Mouse (Mus musculus) c-Kit-positive CD71-positive TER-119-negative erythroid progenitor cells, embryonic 14.5 days (primary cell): ENCODE data around the gene Mgll.

Source experiments
- DNase-seq: peaks from one replicate; pipeline ENCODE4 v3.0.0-alpha.2; 2013; ENCODE audit warnings: low read depth

Gene Mgll

DNA sequence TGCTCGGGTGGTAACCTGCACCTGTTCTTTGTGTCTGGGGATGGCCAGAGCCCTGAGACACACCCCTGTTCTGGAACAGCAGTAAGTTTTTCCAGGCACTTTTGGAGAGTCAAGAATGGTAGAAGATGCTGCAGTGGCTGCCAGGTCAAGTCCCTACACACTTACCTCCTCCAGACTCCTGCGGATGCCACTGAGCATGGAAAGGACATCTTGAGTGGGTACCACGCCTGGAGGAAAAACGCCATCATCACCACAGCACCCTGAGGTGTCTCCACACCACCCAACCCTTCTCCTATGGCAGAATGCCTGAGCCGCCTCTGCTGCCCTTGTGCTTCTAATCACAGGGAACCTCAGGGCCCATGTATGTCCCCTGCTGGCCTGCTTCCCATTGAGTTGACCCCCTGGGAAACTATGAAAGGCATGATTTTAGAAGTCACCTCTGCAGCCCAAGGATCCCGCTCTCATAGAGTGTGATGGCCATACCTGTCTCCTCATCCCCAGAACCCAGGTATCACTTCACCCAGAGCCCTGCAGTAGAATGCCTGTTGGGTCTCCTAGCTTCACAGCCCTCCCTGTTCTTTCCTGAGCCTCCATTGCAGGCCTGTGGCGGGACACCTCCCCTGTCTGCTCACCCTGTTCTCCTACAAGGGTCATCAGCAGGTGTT lies 120.8 kb downstream of the Mgll start:
- DNase-seq = no peak

DNA sequence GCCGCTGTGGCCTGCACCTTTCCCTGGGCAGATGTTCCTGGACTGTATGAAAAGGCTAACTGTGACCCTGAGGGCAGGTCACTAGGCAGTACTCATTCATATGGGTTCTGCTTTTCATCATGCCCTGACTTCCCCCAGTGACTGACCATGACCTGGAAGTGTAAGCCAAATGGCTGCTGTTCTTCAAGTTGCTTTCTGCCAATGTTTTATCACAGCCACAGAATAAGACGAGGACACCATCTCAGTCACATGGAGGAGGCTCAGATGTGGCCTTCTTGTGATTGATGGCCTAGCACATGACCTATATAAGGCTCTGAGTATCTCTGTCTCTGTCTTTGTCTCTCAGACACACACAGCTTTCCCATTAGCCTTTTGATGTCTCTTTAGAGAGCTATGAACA lies 123.4 kb downstream of the Mgll start:
- DNase-seq = no peak

DNA sequence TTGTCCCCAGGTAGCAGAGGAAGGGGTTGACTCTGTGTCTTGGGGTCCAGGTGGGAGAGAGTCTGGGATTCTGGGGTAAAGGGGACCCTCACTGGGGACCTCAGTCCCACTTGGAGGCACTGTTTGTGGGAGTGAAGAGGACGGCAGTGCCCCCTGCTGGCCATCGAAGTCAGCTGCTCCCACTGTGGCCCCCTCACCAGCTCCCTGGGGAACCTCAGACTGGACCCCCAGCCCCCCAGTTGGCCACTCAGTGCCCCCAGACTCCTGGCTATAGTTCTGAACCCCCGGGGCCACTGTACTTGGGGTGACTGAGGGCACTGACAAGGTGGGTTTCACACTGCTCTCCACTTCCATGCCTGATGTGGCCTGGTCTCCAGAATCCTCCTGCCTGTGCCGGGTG lies 125.1 kb downstream of the Mgll start:
- DNase-seq = no peak

DNA sequence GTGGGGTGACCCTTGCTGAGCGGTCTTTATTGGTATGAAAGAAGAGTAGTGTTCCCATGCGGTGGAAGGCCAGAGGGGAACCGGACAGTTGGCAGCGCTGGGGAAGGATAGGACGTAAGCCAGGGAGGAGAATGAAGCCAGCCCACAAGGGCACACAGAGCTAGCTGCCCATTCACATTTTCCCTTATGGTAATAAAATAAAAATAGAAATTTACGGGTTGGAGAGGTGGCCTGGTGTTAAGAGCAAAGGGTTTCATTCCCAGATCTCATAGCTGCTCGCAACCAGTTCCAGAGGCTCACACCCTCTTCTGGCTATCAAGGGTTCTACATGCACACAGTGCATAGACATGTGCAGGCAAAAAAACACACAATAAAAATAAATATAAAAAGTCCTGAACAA lies 125.8 kb downstream of the Mgll start:
- DNase-seq = no peak

GRCm38 (mm10) chr6:88854509-88854908 lies 130.3 kb downstream of the Mgll start:
- no peak for DNase-seq

DNA sequence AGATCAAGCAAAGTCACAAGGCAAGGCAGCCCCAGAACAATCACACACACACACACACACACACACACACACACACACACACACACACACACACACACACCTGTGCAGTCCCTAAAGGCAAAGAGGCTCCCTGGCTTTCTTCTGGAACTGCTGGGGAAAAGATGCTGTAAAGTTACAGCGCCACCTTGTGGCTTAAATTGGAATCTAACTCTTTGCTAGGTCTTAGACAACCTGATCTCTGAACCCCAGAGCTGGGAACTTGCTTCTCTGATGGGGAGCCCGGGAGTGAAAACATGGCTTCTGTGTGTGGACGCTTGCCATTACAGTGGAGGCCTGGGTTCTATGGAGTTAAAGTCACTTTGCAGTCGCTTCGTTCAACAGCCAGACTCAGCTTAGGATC lies 131.4 kb downstream of the Mgll start:
- DNase-seq = peak; percentile 79

DNA sequence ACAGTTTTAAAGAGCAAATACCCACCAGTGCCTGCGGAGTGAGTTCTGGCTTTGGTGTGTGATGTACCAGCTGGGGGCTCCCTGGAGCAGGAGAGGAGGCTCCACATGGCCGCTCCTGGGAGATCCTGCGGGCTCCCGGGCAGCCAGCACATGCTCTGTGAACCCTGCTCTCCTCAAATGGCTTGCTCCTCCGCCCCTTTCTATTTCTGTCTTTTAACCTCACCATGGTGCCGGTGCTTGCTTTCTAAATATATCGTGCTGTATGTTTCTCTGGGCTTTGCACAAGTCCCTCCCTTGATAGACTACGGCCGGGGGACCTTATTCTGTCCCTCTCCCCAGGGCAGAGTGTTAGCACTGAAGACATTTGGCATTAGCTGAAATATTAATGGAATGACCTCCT lies 133.0 kb downstream of the Mgll start:
- no peak for DNase-seq

GRCm38 (mm10) chr6:88857830-88858229 lies 133.6 kb downstream of the Mgll start:
- DNase-seq = no peak

DNA sequence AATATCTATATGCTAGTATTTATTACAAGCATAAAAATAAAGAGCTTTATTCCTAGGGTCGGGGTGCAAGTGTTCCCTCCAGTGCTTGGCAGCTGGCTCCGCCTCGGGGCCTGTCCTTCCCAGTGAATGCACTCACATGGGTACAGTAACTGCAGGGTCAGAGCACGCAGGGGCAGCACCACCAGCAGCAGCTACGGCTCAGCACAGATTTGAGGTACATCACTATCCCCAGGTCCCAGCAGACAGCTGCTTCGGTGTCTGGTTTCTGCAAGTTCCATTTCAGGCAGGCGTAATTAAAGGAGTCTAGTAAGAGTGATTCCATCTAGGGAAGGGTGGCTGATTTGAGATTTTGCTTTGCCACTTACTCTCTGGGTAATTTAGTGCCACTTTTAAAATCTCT lies 134.1 kb downstream of the Mgll start:
- no peak for DNase-seq

DNA sequence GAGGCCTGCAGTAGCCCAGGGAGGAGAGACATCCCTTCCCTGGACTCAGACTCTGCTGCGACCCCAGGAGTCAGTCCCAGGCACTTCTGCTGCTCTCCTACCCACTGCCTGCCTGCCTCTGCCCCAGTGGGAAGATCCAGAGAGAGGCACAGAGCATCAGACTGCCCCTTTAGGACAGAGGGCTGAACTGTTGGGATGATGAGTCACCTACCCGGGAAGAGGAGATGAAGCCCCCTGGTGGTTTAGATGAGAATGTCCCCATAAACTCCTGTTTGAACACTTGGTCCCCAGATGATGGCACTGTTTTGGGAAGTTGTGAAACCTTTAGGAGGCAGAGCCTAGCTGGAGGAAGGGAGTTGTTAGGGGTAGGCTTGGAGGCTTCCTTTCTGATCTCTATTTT lies 136.7 kb downstream of the Mgll start:
- peak; percentile 51 for DNase-seq

GRCm38 (mm10) chr6:88865704-88866103 lies 141.5 kb downstream of the Mgll start:
- DNase-seq = no peak

- no peak for DNase-seq
Observed at GRCm38 (mm10) chr6:88869459-88869858, 145.2 kb downstream of the Mgll start.

DNA sequence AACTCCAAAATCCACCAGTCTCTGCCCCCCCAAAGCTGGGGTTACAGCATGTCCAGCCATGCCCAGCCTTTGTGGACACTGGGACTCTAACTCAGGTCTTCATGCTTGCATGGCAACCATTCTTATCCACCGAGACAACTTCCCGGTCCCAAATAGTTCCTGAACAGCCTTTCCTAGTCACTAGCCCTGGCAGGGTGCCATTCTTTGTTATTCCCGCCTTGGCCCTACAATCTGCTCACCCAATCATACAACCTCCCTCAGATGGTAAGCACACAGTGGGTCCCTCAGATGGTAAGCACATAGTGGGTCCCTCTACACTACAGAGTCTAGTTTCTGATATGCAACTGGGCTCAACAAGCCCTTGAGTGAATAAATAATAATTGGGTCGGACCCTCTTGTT lies 146.4 kb downstream of the Mgll start:
- DNase-seq = no peak

DNA sequence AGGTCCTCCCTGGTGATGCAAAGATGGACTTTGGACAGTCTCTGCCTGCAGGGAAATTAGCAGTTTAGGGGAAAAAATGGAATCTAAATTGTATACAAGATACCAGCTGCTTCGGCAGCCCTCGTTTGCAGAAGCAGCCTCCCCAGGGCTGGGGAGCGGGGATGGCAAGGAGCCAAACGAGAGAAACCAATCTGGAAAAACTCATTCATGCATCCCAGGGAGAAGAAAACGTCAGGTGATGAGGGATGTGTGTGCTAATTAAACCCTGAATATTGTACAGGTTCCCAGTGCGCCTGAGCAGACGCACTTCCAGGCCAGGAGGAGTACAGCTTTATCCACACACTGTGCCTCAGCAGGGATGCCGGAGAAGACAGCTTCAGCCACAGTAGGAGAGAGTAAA lies 147.3 kb downstream of the Mgll start:
- DNase-seq = no peak

DNA sequence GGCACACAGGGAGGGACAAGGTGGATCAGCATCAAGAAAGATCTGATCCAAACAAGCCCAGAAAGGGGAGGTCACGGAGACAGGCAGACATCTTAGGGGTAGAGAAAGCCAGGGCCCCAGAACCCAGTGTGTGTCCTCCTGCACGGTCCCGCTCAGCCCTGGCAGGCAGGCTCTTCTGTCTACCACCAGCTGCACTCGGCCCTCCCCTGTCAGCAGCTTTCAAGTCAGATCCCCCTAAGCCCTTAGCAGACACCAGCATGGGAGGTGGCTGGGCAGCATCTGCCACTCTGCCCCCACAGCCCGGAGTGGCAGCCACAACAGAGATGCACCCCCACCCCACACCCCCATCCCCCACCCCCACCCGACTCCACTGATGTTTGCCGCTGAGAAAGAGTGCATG lies 148.6 kb downstream of the Mgll start:
- no peak for DNase-seq

DNA sequence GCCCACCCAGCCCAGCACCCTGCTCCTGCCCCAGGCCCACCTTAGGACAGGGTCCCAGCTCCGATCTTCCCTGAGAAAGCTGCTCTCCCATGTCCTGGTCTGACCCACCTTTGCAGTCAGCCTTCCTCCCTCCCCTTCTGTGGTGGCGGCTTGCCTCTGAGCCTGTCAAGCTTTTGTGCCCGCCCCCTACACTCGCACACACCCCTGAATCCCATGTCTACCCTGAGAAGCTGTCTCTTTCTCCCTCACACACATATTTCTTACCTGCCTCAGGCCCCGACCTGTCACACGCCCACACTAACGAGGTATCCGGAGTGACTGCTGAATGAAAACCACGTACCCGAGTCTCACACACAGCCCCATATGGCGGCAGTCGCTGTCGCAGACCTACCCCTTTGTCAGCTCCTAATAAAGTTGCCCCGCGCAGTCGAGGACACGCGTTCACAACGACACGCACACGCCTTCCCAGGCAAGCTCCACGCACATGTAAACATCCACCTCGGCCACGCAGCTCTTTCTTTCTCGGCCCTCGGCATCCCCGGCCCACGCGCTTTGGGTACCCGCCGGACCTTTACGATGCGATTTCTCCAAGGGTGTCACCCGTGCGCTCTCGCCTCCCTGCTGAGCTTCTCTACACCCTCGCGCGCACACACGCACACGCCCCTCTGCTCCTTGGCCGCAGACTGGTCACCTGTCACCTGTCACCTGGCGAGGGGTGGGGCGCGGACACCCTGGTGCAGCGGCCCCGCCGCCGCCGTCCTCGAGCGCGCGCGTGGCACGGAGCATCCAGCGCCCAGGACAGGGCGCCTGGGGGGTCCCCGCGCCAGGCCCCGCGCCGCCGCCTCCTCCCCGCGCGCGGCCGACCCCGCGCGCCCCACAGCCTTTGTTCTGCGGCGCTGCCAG lies 150.0 kb downstream of the Mgll start:
- no peak for DNase-seq

DNA sequence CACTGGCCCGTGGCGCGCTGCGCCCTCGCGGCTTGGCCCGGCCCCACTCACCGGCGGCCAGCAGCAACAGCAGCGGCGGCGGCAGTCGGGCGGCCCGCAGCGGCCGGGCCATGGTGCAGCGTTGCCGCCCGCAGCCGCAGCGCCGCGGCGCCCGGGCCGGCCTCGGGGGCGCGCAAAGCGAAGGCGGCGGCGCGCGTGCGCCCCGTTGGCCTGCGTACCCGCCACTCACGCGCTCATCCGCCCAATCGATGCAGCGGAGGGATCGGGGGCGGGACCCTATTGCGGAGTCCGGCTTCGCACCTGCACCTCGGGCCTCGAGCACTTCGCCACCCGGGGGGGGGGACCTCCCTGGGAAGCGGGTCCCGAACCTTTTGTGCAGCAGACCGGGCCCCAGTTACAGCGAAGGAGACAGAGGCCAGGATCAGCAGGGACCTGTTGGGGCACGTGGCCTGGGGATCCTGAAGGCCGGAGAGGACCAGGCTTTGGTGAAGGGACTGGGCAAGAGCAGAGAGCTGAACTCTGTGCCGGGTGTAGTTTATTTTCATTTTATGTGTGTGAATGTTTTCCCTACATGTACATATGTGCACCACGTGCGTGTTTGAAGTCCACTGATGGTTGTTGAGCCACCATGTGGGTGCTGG lies 150.8 kb downstream of the Mgll start, which contains the start of gene Podxl2:
Gene Podxl2 (minus strand): TSS at position 177 of the 641 bp plus-strand sequence.
- DNase-seq = no peak
